Mouse (Mus musculus) megakaryocyte, embryonic 14.5 days (primary cell): ENCODE results near the gene Lmtk2.

Experiments used
- FLI1 ChIP-seq: IDR thresholded peaks from 2 replicates; pipeline ENCODE4 v1.6.1; 2012; ENCODE audit warnings: low read length, inconsistent platforms, mixed read lengths
- GATA1 ChIP-seq: IDR thresholded peaks from 3 replicates; pipeline ENCODE4 v1.6.1; 2012; ENCODE audit warnings: mixed read lengths, low read length, inconsistent platforms, borderline replicate concordance

DNA sequence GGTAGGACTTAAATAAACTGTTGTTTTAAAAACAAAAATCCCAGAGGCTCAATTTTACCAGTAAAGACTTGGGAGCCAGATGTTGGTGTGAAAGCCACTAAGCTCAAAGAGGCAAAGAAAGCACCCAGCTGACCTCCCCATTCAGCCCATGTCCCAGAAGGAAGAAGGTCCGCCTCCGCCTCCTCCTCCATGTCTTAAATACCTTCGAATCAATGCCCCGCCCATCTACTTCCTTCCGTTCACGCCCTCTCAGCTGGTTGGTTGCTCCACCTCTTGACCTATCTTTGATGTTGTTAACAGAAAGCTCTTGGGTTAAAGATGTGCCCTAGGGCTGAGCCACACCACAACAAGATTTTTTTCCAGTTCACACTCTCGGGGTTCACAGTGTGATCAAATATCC, 130.0 kb downstream of the Lmtk2 start:
- no peak for TF ChIP-seq GATA1
- no peak for TF ChIP-seq FLI1
